Mouse (Mus musculus) olfactory bulb, adult 2 months (tissue): ENCODE measurements at regions not wholly inside any gene's neighbourhood (a gene's known extent, or its start where the extent isn't known, plus 50 kb on each side); places are given as distances from the start of the nearest gene placed in this dataset.

Source experiments
- H3K27ac ChIP-seq: fragments of 200-500 bp; 2 replicates; pipeline ENCODE4 v1.5.1; 2012; ENCODE audit warnings: low read depth, low read length; ENCODE audit not compliant: insufficient read depth
- H3K4me1 ChIP-seq: fragments of 200-500 bp; 2 replicates; pipeline ENCODE4 v1.6.1; 2012; ENCODE audit warnings: low read length; ENCODE audit not compliant: control insufficient read depth, insufficient read depth
- H3K4me3 ChIP-seq: fragments of 200-500 bp; 2 replicates; pipeline ENCODE4 v1.5.1; 2012; ENCODE audit warnings: mild to moderate bottlenecking, low read depth, low read length, moderate library complexity; ENCODE audit not compliant: insufficient read depth
- CTCF ChIP-seq: fragments of 200-500 bp; IDR thresholded peaks from 2 replicates; pipeline ENCODE4 v1.5.1; 2012; ENCODE audit warnings: low read depth, mild to moderate bottlenecking, low read length, moderate library complexity; ENCODE audit not compliant: insufficient read depth
- POLR2A ChIP-seq: fragments of 200-500 bp; IDR thresholded peaks from 2 replicates; pipeline ENCODE4 v1.6.1; 2012; ENCODE audit warnings: mild to moderate bottlenecking, low read depth, low read length, moderate library complexity; ENCODE audit not compliant: insufficient read depth
- WGBS: fragments of 180-500 bp; shearing (Covaris S2); methylation state at CpG from one replicate; pipeline ENCODE4 v1.1.7; 2018; 5-methylcytosine and 5-hydroxymethylcytosine counted together

DNA sequence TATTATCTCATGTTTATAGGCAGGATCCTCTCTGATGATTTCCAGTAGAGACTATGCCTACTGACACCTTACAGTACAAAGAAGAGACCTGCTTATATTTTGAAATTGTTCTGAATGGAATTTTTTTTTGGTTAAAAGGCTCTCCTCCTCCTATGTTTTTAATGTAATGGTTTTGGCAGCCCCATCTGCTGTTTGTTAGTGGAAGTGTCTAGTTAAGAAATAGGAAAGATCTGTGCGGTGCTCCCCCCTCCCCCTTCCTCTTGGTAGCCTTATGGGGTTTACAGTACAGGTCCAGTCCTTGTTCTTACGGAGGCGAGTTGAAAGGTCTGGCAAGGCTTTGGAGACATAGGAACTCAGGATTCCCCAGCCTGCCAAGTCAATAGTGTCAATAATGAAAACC lies 334.0 kb upstream of the Mki67 start:
- Histone ChIP-seq H3K4me1 (peaks cover 16% of the 10 kb centered on the region), H3K27ac (no peak overlapping the region), H3K4me3 (no peak overlapping the region)
- TF ChIP-seq CTCF: no peak
- TF ChIP-seq POLR2A: no peak
- WGBS: 41% methylated on average over 3 of the region's 3 CpGs

DNA sequence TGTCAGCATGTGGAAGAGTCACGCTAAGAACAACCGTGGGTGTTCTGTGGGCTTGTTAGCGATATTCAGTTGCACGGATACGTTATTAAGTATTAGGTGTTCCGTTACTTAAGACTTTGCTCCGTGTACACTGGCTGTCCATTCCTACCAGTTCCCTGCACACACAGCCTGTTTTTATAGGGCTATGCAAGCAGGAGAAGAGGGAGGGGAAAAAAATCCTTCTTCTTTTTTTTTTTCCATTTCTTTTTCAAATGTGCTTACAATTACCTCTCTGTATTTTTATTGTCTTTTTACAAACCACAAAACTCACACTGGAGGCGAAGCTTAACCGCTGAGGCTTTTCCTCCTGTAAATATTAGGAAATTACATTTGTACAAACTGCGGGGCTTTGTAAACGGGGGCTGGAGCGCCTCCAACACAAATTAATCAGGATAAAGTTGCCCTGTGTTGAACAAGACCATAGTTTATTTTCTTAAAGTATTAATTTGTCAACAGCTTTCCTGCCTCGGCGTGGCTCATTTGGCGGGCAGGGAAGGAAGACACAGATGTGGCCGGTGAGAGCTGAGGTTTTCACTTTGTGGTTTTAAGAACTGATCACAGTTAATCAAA lies 340.8 kb upstream of the Mki67 start:
- TF ChIP-seq POLR2A (no peak), CTCF (no peak)
- 28% methylated on average over 16 of the region's 16 CpGs for WGBS
- Histone ChIP-seq H3K4me1 (peaks cover 3% of the 10 kb centered on the region; the same call in 1 of the 2 replicates), H3K4me3 (no peak overlapping the region), H3K27ac (no peak overlapping the region)

DNA sequence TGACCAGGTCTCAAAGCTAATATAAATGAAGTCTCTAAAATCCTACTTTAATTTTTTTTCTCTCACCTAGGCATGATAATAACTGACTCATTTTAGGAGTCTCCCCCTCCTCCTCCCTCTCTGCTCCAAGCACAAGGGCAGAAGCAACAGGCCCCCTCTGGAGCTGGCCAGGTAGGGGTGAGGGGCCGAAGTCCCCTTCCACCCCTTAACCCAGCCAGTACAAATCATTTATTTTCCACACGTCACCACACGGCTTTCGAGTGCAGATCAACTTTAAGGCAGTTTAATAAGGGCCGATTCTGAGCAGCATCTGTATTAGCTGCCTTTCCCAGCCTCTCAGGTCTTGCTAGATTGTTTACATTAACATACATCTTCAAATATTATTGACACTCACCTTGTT lies 342.2 kb upstream of the Mki67 start:
- 84% methylated on average over 5 of the region's 5 CpGs for WGBS
- TF ChIP-seq POLR2A: no peak
- TF ChIP-seq CTCF: no peak
- Histone ChIP-seq H3K4me3 (no peak overlapping the region), H3K4me1 (peaks cover 3% of the 10 kb centered on the region; the same call in 1 of the 2 replicates), H3K27ac (no peak overlapping the region)

DNA sequence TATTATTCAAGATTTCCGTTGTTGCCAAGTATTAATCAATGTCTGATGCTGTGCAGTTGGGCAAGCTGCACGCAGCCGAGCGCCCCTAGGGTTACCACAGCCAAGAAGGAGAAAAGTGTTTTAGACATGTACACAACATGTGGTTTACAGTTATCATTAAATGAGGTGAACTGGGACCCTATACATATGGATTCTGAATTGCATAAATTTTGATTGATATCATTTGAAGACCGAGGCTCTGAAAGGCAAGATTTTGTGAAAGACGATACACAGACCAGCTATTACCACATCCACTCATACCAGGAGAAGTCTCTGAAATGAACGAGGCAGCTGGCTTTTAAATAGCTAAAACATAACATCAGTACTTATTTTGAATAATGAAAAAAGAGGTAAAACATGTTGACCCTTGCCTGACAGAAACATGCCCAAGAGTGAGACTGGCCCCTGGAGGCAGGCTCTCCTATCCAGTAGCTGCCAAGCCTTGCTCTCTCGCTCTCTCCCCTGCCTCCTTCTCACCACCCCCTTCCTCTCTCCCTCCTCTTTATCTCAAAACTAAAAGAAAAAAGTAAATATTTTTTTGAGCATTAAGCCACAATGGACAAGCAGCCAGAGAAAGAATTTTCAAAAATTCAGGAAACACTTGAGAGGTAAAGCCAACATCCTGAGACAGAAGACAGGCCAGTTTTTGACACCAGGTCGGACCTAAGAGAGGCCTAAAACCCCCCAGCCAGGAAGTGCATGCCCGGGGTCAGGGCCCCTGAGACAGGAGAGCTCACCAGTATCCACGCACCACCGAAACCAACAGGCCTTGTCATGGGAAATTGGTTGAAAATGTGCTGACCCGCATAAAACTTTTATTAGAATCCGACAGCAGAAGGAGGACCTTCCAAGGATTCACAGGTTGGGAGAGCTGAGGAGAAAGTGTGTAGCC lies 342.9 kb upstream of the Mki67 start:
- Histone ChIP-seq H3K4me1 (peaks cover 3% of the 10 kb centered on the region; the same call in 1 of the 2 replicates), H3K27ac (no peak overlapping the region), H3K4me3 (no peak overlapping the region)
- TF ChIP-seq POLR2A: no peak
- no peak for TF ChIP-seq CTCF
- 94% methylated on average over 14 of the region's 14 CpGs for WGBS

DNA sequence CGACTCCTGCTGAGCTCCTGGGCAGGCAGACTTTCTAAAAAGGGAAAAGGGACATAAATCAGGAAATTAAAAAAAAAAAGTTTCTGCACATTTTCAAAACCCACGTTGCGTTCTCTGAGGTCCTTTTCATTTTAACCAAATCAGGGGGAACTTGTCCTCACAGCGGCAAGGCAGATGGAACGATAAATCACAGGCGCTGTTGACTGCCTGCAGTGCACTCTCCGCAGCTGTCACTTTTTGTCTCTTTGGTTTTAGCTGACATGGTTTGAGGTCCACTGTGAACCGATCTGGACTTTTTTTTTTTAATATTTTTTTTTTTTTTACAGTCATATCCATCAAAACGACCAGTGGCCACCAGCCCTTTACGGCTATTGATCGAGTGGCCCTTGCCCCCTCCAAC lies 343.7 kb upstream of the Mki67 start:
- Histone ChIP-seq H3K4me3 (no peak overlapping the region), H3K4me1 (peaks cover 3% of the 10 kb centered on the region; the same call in 1 of the 2 replicates), H3K27ac (no peak overlapping the region)
- TF ChIP-seq POLR2A (no peak), CTCF (no peak)
- 78% methylated on average over 11 of the region's 11 CpGs for WGBS

DNA sequence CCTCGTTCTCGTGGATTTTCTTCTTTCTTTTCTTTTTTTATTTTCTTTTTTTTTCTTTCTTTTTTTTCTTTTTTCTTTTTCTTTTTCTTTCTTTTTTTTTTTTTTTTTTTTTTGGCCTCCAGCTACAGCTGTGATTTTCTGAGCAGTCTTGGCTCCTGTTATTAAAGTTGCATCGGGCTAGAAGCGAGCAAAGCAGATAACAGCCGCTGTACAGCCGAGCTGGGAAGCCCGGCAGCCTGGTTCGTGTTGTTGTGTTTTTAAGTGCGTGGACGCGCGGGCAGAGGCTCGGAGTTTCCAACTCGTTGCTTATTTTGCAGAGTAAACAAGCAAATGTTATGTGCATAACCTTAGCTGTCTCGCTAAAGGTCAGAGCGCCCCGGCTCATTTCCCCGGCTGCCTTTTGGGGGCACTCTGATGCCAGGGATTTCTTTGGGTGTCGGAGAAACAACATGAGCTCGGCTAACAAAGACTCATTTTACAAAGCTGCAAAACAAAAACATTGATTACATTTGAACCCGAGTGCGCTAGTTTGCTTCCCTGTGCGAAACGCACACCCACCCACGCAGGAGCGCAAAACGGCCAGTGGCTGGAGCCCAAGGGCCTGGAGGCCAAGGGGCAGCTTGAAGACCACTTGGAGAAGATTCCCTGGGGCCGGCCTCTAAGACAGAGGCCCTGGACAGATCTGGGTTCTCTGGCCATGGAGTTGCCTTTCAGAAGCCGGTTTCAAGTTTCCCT lies 344.3 kb upstream of the Mki67 start:
- 9% methylated on average over 29 of the region's 29 CpGs for WGBS
- peak overlapping the region; percentile 39 for H3K4me3 ChIP-seq
- H3K4me1 ChIP-seq: peaks cover 3% of the 10 kb centered on the region; the same call in 1 of the 2 replicates
- no peak overlapping the region for H3K27ac ChIP-seq
- TF ChIP-seq CTCF (peak; percentile 41; the same call in 1 of the 2 replicates), POLR2A (no peak)

DNA sequence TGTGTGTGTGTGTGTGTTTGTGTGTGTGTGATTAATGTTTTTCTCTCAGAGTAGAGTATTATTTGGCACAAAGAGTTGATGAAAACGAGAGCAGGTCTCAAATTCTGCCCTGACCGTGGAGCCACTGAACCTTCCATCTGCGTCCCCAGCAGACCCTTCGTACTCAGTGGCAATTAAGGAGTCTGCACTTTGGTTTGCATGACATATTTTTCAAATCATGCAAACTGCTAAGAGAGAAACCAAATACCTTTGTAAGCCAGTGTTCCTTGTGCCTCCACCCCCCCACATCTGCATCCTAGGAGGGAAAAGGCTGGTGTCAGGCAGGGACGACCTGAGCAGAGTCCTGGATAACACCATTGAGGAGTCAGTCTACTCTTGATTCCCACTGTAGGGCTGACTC lies 346.5 kb upstream of the Mki67 start:
- H3K4me3 ChIP-seq: no peak overlapping the region
- H3K27ac ChIP-seq: no peak overlapping the region
- peaks cover 3% of the 10 kb centered on the region; the same call in 1 of the 2 replicates for H3K4me1 ChIP-seq
- WGBS: 87% methylated on average over 5 of the region's 5 CpGs
- no peak for TF ChIP-seq CTCF
- no peak for TF ChIP-seq POLR2A

DNA sequence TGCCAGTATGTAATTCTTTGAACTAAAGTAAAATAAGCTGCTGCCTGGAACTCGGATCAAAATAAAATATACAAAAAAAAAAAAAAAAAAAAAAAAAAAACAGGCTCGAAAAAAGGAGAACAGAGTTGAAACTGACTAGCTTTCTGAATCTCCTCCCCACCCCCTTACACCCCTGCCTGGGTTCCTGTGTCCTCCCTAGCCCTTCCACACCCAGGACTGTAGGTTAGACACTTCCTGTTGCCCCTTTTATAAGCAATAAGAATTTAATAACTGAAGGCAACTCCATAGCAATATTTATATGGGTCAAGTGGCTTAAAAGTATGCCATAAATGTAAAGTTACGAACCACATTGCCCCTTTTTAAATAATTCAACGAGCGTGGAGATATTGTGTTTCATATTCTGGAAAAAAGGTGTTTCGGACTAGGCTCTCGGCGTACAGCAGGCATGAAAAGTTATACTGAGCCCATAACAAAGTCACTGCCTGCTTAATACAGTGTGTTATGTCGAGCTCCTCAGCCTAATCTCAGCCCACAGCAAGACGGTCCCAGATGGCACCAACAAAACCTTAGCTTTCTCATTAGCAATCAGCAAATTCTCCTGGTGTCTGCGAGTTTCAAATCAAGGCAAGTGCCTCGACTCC lies 349.0 kb upstream of the Mki67 start:
- peaks cover 3% of the 10 kb centered on the region; the same call in 1 of the 2 replicates for H3K4me1 ChIP-seq
- H3K4me3 ChIP-seq: no peak overlapping the region
- H3K27ac ChIP-seq: no peak overlapping the region
- TF ChIP-seq POLR2A: no peak
- no peak for TF ChIP-seq CTCF
- 78% methylated on average over 12 of the region's 12 CpGs for WGBS
